In genomic region chr1:55144338-55144737, GRCm38 (mm10) we compare ENCODE assay signal across 15 mouse cellular contexts.
"Had no signal": no experiment of that assay in that cellular context is flagged by ENCODE, and none has a peak within 500 bp of the region (broad histone marks: within the 10 kb centered on the region; RNA-seq: fewer than 3 reads in every experiment).

No protein-coding gene starts in this region.

- DNase-seq: heart, postnatal 10 days; heart, postnatal 14 days; heart, postnatal 4 days; kidney, adult 11 months; kidney, adult 18-20 months; kidney, adult 2 months; kidney, adult 8-10 months; kidney, adult 9 months; kidney, postnatal 10 days; kidney, postnatal 14 days; kidney, postnatal 25 days; kidney, postnatal 36 days; kidney, postnatal 4 days; layer of hippocampus, adult 9-11 months; layer of hippocampus, postnatal 36 days had no signal
